7 mouse cellular contexts compared by ENCODE assay signal in the genomic region with DNA sequence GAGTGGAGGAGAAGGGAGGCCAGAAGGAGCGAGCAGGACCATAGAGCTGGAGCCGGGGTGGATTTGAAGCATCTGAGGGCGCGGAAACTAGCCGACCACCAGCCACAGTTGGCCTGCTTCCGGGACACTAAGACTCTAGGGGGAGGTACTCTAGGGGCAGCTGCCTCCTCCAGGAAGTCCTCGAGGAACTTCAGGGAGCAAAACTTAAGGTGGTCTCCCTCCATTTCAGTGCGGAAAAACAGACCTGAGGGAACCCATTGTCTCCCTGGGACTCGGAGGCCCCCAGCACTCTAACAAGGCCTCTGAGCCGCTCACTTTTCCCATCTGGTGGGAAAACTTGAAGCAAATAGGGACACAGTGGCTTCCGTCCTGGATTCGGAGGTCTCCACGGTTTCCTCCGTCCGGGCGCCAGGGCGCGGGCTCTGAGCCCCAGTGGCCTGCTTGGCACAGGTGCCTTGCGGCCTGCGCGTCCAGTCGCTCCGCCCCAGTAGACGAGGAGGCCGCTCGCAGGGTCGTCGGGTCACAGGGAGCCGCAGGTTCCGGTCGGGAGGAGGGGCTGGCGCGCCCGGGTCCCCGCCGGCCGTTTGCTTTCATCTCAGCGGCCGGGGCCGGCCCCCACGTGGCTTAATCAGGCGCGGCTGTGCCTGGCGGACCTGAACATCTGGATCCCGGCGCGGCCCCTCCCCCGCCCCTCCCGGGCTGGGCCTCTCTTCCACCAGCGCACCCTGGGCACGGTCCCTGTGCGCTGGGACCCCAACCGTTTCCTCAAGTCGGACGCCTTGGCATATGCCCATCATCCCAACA. TPM values are rescaled to one million over a fixed set of nuclear protein-coding genes. Genes with fewer than 3 reads are reported as not detected.
DNase-seq lines count a peak whose midpoint lies in the region; ATAC-seq lines count a peak whose summit lies in the region.

No protein-coding gene starts in this region.

- DNase-seq in thymus, postnatal 0 days (ENCODE audit: low spot score), result peak; percentile 35
- DNase-seq in thymus, adult 18-20 months, result no peak
- DNase-seq in limb, embryonic 10.5 days (ENCODE audit: low spot score), result peak; percentile 95
- DNase-seq in midbrain, embryonic 10.5 days (ENCODE audit: low spot score), result peak; percentile 71
- DNase-seq in frontal cortex, adult 2 months (ENCODE audit: extremely low spot score in 1 of 2, low spot score in 1 of 2), result no peak

- H3K36me3 ChIP-seq in forebrain, embryonic 16.5 days (ENCODE audit: control insufficient read depth, insufficient read depth), result no peaks in the 10 kb centered on the region
- no peaks in the 10 kb centered on the region for H3K36me3 ChIP-seq in limb, embryonic 10.5 days
- no peaks in the 10 kb centered on the region for H3K36me3 ChIP-seq in midbrain, embryonic 10.5 days

- H3K4me3 ChIP-seq in forebrain, embryonic 16.5 days (replicated peaks; ENCODE audit: low read length), result peak overlapping the region; percentile 21
- H3K4me3 ChIP-seq in limb, embryonic 10.5 days, result peak overlapping the region; percentile 76
- peak overlapping the region; percentile 55 for H3K4me3 ChIP-seq in midbrain, embryonic 10.5 days

- WGBS in forebrain, embryonic 16.5 days, result 5% methylated on average over 55 of the region's 55 CpGs
- WGBS in limb, embryonic 10.5 days, result 1% methylated on average over 55 of the region's 55 CpGs
- WGBS in midbrain, embryonic 10.5 days, result 2% methylated on average over 55 of the region's 55 CpGs

- peaks cover 75% of the 10 kb centered on the region for H3K27me3 ChIP-seq in forebrain, embryonic 16.5 days (replicated peaks; ENCODE audit: control insufficient read depth, insufficient read depth, low read length)
- H3K27me3 ChIP-seq in limb, embryonic 10.5 days (ENCODE audit: low read depth, poor library complexity, severe bottlenecking), result peaks cover 92% of the 10 kb centered on the region
- peaks cover 100% of the 10 kb centered on the region for H3K27me3 ChIP-seq in midbrain, embryonic 10.5 days (ENCODE audit: low read depth, poor library complexity, severe bottlenecking)

- H3K9me3 ChIP-seq in forebrain, embryonic 16.5 days (ENCODE audit: control insufficient read depth, low read length), result no peaks in the 10 kb centered on the region
- no peaks in the 10 kb centered on the region for H3K9me3 ChIP-seq in limb, embryonic 10.5 days (replicated peaks)
- H3K9me3 ChIP-seq in midbrain, embryonic 10.5 days (replicated peaks), result no peaks in the 10 kb centered on the region

- no peak for ATAC-seq in forebrain, embryonic 16.5 days
- no peak for ATAC-seq in erythroblast, adult 5-6 weeks (replicated peaks; ENCODE audit: low FRiP score, poor library complexity, severe bottlenecking)

- H3K4me1 ChIP-seq in forebrain, embryonic 16.5 days (replicated peaks; ENCODE audit: control insufficient read depth, insufficient read depth, low read length), result peaks cover 32% of the 10 kb centered on the region
- peaks cover 81% of the 10 kb centered on the region for H3K4me1 ChIP-seq in limb, embryonic 10.5 days
- H3K4me1 ChIP-seq in midbrain, embryonic 10.5 days, result peaks cover 72% of the 10 kb centered on the region

- peak overlapping the region; percentile 84 for H3K4me2 ChIP-seq in forebrain, embryonic 16.5 days (ENCODE audit: low read length)

- H3K9ac ChIP-seq in forebrain, embryonic 16.5 days (replicated peaks; ENCODE audit: low read depth, low read length), result peak overlapping the region; percentile 1; the same call in 1 of the 2 replicates

- H3K27ac ChIP-seq in forebrain, embryonic 16.5 days (ENCODE audit: low read length), result no peak overlapping the region
- peak overlapping the region; percentile 94 for H3K27ac ChIP-seq in limb, embryonic 10.5 days
- peak overlapping the region; percentile 39 for H3K27ac ChIP-seq in midbrain, embryonic 10.5 days (replicated peaks)

RNA-seq across cellular contexts. Expression of a gene that starts 1.0 kb away (rescaled TPM):
- 0.09 and 0.10 TPM in 2 replicates for polyA plus RNA-seq in thymus, postnatal 0 days (2015; fragmentation: Nextera tagmentation; extraction: Ambion mirVana)
- polyA plus RNA-seq in forebrain, embryonic 16.5 days (2015; fragmentation: Nextera tagmentation; extraction: Ambion mirVana), result 74.9 and 90.8 TPM in 2 replicates
- polyA plus RNA-seq in limb, embryonic 10.5 days (2016; fragmentation: Nextera tagmentation; extraction: Ambion mirVana), result 22.4 and 23.7 TPM in 2 replicates
- 7.9 and 8.3 TPM in 2 replicates for polyA plus RNA-seq in midbrain, embryonic 10.5 days (2016; fragmentation: Nextera tagmentation; extraction: Ambion mirVana)
- 263 and 277 TPM in 2 replicates for polyA plus RNA-seq in frontal cortex, adult 2 months (2012; rRNA removed)
- not detected in 2 replicates for total RNA-seq in erythroblast, adult 5-6 weeks (2015; ENCODE audit: low replicate concordance)
- total RNA-seq in erythroblast, adult 5-6 weeks (2017; ENCODE audit: low replicate concordance), result not detected in 2 replicates

RNA-seq across cellular contexts. Expression of a gene that starts 4.8 kb away (rescaled TPM):
- 0.10 and 0.27 TPM in 2 replicates for polyA plus RNA-seq in thymus, postnatal 0 days (2015; fragmentation: Nextera tagmentation; extraction: Ambion mirVana)
- 6.1 and 8.2 TPM in 2 replicates for polyA plus RNA-seq in forebrain, embryonic 16.5 days (2015; fragmentation: Nextera tagmentation; extraction: Ambion mirVana)
- 79.8 and 126 TPM in 2 replicates for polyA plus RNA-seq in limb, embryonic 10.5 days (2016; fragmentation: Nextera tagmentation; extraction: Ambion mirVana)
- 0.42 and 2.3 TPM in 2 replicates for polyA plus RNA-seq in midbrain, embryonic 10.5 days (2016; fragmentation: Nextera tagmentation; extraction: Ambion mirVana)
- 1.8 and 3.4 TPM in 2 replicates for polyA plus RNA-seq in frontal cortex, adult 2 months (2012; rRNA removed)
- total RNA-seq in erythroblast, adult 5-6 weeks (2015; ENCODE audit: low replicate concordance), result 3.7 TPM in 1 of 2 replicates, not detected in the other
- 2.5 TPM in 1 of 2 replicates, not detected in the other for total RNA-seq in erythroblast, adult 5-6 weeks (2017; ENCODE audit: low replicate concordance)

RNA-seq across cellular contexts. Expression of a gene that starts 11.4 kb away (rescaled TPM):
- 8.0 and 8.4 TPM in 2 replicates for polyA plus RNA-seq in thymus, postnatal 0 days (2015; fragmentation: Nextera tagmentation; extraction: Ambion mirVana)
- 23.1 and 26.2 TPM in 2 replicates for polyA plus RNA-seq in forebrain, embryonic 16.5 days (2015; fragmentation: Nextera tagmentation; extraction: Ambion mirVana)
- 24.1 and 29.0 TPM in 2 replicates for polyA plus RNA-seq in limb, embryonic 10.5 days (2016; fragmentation: Nextera tagmentation; extraction: Ambion mirVana)
- 16.9 and 20.7 TPM in 2 replicates for polyA plus RNA-seq in midbrain, embryonic 10.5 days (2016; fragmentation: Nextera tagmentation; extraction: Ambion mirVana)
- polyA plus RNA-seq in frontal cortex, adult 2 months (2012; rRNA removed), result 59.4 and 59.6 TPM in 2 replicates
- 0.38 and 1.7 TPM in 2 replicates for total RNA-seq in erythroblast, adult 5-6 weeks (2015; ENCODE audit: low replicate concordance)
- 1.8 and 2.8 TPM in 2 replicates for total RNA-seq in erythroblast, adult 5-6 weeks (2017; ENCODE audit: low replicate concordance)

RNA-seq across cellular contexts. Expression of a gene that starts 18.4 kb away (rescaled TPM):
- 170 and 181 TPM in 2 replicates for polyA plus RNA-seq in thymus, postnatal 0 days (2015; fragmentation: Nextera tagmentation; extraction: Ambion mirVana)
- 149 and 157 TPM in 2 replicates for polyA plus RNA-seq in forebrain, embryonic 16.5 days (2015; fragmentation: Nextera tagmentation; extraction: Ambion mirVana)
- polyA plus RNA-seq in limb, embryonic 10.5 days (2016; fragmentation: Nextera tagmentation; extraction: Ambion mirVana), result 126 and 143 TPM in 2 replicates
- 138 and 140 TPM in 2 replicates for polyA plus RNA-seq in midbrain, embryonic 10.5 days (2016; fragmentation: Nextera tagmentation; extraction: Ambion mirVana)
- polyA plus RNA-seq in frontal cortex, adult 2 months (2012; rRNA removed), result 197 and 210 TPM in 2 replicates
- total RNA-seq in erythroblast, adult 5-6 weeks (2015; ENCODE audit: low replicate concordance), result 2.9 and 14.0 TPM in 2 replicates
- 5.2 and 9.5 TPM in 2 replicates for total RNA-seq in erythroblast, adult 5-6 weeks (2017; ENCODE audit: low replicate concordance)

RNA-seq across cellular contexts. Expression of a gene that starts 22.4 kb away (rescaled TPM):
- 1,327 and 1,441 TPM in 2 replicates for polyA plus RNA-seq in thymus, postnatal 0 days (2015; fragmentation: Nextera tagmentation; extraction: Ambion mirVana)
- 660 and 697 TPM in 2 replicates for polyA plus RNA-seq in forebrain, embryonic 16.5 days (2015; fragmentation: Nextera tagmentation; extraction: Ambion mirVana)
- polyA plus RNA-seq in limb, embryonic 10.5 days (2016; fragmentation: Nextera tagmentation; extraction: Ambion mirVana), result 877 and 996 TPM in 2 replicates
- 836 and 881 TPM in 2 replicates for polyA plus RNA-seq in midbrain, embryonic 10.5 days (2016; fragmentation: Nextera tagmentation; extraction: Ambion mirVana)
- 901 and 1,108 TPM in 2 replicates for polyA plus RNA-seq in frontal cortex, adult 2 months (2012; rRNA removed)
- 653 and 914 TPM in 2 replicates for total RNA-seq in erythroblast, adult 5-6 weeks (2015; ENCODE audit: low replicate concordance)
- 249 and 1,009 TPM in 2 replicates for total RNA-seq in erythroblast, adult 5-6 weeks (2017; ENCODE audit: low replicate concordance)

Comparison
In these comparisons a context has a peak if more than half of its experiments do, and no peak if none do; other contexts are left out.
1. DNase-seq: peak in thymus, postnatal 0 days (single experiment), limb, embryonic 10.5 days (single experiment) and midbrain, embryonic 10.5 days (single experiment); none in thymus, adult 18-20 months (0 of 2) and frontal cortex, adult 2 months (0 of 2).
2. H3K4me3 ChIP-seq: peak in every context shown above with its lines; median percentile 76 in limb, embryonic 10.5 days; 55 in midbrain, embryonic 10.5 days; 21 in forebrain, embryonic 16.5 days.